Mouse (Mus musculus): ENCODE results near the gene 1700019N19Rik. TPM values are rescaled to one million over a fixed set of nuclear protein-coding genes. Genes with fewer than 3 reads are reported as not detected.

Gene 1700019N19Rik
- total RNA-seq (2022), result under 1 TPM in 1 of 4 experiments, not detected in 3; 0.28 TPM

GRCm38 (mm10) chr19:58794284-58794683 is at the start of gene 1700019N19Rik:
Gene 1700019N19Rik (minus strand): TSS chr19:58794461.
- DNase-seq, result no peak

GRCm38 (mm10) chr19:58843606-58844005 is 49.3 kb upstream of the 1700019N19Rik start:
- DNase-seq, result no peak

GRCm38 (mm10) chr19:58840721-58841271 is 46.5 kb upstream of the 1700019N19Rik start:
- no peak for DNase-seq

DNA sequence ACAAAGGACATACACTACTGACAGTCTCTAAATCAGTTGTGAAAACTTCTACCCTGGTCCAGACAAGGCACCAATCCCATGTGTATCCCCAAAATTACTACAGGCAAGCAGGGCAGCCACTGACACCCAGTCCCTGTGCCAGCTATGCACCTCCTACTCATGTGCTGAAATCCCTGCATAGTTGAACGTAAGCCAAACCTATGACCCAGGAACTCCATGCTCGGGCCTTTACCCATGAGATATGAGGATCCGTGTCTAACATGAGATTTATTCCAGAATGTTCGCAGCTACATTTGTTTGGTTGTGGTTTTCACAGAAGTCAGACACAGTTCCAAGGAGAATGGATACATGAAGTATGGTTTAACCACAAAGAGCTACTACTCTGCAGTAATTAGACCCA is 45.5 kb upstream of the 1700019N19Rik start:
- DNase-seq, result no peak

- no peak for DNase-seq
Measured at GRCm38 (mm10) chr19:58839345-58839744, 45.1 kb upstream of the 1700019N19Rik start.

DNA sequence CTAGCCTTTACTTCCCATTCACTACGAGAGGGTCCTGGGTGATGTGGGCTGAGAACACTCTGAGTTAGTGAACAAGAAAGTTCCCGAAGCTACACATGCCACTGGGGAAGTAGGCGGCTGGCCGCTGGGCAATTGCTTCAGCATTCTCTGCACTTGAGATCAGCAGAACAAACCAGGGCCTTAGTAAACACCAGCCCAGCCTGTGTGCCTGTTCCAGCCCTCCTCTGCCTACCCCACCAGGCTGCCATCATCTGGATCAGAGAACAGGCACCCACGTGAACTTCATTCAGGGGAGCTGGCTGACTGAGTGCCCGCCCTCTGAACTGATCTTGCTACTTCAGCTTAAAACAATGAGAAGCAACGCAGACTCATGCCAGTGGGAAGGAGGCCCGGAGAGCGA is 44.4 kb upstream of the 1700019N19Rik start:
- no peak for DNase-seq

DNA sequence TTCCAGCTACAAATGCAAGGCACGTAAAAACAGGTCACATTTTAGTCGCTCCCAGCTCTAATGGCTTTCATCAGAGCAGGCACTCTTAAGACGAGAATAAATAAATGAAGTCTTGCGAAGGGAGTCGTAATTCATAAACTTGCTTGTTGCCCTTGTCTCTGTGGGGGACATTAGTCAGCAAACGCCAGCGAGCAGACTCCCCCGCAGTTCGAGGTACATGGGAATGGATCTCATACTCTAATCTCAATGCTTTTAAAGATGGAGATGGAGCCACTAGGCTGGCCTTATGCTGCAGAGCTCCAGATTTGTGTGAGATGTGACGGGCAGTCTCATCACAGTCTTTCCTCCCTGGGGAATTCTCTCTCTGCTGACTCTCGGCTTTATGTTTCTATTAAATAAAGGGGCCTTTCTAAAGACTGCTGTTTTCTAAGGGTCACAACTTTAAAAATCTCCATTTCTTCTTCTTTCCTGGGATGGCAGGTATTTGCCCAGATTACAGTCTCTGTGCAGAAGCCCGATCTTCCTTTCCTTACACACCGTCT is 39.4 kb upstream of the 1700019N19Rik start:
- DNase-seq, result no peak

DNA sequence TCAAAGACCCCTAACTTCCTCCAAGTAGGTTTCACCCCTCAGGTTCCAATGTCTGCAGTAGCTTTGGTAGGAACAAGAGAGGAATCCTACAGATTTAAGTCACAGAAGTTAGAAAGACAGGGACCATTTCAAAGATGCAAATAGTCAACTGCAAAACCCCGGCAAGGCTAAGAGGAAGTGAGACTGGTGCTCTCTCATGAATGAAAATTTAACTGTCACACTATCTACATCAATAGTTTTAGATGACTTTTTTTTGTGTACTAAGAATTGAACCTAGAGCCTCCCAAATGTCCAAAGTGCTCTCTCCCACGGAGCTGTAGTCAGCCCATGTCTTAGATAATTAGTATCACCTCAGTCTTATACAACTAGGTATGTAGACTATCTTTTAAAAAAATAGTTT is 38.7 kb upstream of the 1700019N19Rik start:
- DNase-seq, result no peak

DNA sequence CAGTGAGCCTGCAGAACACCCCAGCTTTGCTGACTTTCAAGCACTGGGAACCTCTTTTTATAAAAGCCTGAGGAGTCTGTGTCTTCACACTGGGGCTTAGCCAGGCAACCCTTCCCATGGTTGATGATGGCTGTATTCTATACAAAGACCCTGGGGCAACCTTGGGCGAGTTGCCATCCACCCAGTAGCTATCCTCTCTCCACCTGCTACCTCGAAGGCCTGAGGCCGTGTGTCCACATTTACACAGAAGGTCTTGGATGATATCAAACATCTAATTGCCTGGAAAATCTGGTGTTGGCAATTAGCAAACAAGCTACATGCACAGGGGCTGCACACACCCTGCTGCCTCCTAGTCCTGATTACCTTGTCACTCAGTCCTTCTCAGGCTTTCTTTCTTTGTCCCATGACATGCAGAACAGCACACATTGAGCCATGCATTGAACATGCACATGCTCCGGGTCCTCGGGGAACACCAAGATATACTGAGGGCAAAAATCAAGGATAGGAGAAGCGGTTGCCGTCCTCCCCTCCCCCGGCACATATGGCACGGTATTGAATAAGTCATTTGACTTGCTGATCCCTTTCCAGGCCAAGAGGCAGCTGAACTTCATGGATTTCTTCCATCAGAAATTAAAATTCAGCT is 37.1 kb upstream of the 1700019N19Rik start:
- no peak for DNase-seq

DNA sequence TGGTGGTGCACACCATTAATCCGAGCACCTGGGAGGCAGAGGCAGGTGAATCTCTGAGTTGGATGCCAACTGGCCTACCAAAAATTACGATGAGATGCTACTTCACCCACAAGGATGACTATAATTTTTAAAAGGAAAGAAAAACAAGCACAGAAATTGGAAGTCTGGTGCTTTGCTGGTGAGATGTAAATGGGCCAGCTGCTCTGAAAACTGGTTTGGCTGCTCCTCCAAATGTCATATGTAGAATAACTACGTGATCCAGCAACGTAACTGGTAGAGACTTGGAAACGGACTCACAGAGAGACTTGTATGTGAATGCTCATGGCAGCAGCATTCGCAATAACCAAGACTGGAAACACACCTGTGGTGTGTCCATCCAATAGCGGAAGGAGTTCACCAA is 35.9 kb upstream of the 1700019N19Rik start:
- no peak for DNase-seq

GRCm38 (mm10) chr19:58829575-58829974 is 35.3 kb upstream of the 1700019N19Rik start:
- DNase-seq, result no peak

GRCm38 (mm10) chr19:58827656-58828055 is 33.4 kb upstream of the 1700019N19Rik start:
- no peak for DNase-seq

DNA sequence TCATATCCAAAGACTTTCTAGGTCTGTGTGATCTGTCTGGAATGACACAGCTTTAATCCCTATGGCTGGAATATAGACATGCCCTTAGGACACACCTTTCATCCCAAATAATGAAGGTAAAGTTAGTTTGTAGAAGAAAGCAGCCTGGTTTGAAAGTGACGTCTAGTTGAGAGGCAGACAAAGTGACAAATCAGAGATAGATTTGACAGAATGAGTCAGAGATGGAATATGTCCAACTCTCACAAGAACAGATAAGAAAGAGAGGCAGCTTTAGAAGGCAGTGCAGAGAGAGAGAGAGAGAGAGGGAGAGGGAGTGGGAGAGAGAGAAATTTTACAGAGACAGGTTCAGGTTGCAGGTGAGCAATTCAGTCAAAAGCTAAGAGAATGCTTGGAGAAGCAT is 30.1 kb upstream of the 1700019N19Rik start:
- DNase-seq, result no peak

- no peak for DNase-seq
Measured at GRCm38 (mm10) chr19:58823301-58823700, 29.0 kb upstream of the 1700019N19Rik start.

DNA sequence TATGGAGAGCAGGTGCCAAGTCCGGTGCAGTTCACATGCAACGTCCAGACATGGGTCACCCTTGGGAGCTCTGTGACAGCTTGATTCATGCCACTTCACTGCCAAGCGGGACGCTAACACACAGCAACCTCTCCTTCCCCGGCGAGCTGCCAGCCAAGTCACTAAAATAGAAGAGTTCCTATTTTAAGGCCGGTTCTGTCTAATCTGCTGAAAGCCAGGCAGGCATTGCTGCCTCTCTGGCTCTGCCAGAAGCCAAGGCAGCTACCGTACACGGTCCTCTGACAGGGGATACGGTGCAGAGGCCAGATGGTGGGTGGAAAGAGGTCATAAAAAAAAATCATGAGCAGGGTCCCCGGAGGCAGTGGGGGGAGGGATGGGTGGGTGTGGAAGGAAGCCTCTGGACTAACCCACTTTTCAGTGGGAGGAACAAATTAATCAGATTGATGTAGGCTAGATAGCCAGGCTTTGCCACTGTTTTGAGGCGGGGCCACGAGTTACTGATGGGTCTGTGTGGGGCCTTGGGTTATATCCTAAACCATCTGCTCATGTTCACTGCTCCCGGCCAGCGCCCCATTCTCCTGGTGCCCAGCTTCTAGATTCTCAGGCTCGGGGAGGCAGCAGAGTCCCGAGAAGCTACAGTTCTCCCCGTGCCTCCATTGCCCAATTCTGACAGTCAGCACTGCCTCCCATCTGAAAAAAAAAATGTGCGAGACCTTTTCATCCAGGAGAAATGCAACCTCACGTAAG is 28.4 kb upstream of the 1700019N19Rik start:
- peak; percentile 89 for DNase-seq

DNA sequence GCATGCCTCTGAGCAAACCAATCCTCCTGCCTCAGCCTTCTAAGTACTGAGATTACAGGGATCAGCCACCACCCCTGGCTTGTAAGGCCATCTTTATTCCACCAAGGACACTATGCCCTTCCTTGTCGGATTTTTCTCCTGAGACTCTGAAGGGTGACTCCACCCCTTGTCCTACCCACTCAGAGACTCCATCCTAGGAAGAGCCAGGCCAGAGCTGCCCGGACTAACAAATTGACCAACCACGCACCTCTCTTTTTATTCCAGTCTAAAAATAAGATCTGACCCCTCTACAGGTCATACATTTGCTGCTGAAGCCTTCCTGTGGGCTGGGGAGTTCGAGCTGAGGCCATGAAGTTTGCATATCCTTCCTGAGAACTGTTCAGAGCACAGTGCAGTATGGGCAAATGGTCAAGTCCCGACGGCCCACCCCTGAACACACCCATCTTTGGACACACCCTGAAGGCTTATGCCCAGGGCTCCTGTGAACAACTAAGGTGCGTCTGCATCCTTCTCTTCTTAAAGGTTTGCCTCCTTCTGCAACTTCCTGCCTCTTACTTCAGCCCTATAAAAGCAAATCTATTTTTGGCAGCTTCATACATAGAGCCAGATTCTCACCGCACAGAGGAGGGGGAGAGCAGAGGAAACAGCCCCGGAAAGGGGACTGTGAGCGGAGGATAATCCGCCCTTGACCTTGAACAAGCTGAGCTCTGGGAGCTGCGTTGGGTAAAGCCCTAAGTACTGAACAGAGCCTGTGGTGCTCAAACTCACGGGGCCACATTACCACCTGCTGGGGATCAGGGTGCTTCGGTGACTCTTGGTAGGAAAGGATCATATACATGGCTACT is 24.5 kb upstream of the 1700019N19Rik start:
- no peak for DNase-seq

- no peak for DNase-seq
Measured at GRCm38 (mm10) chr19:58817398-58817797, 23.1 kb upstream of the 1700019N19Rik start.

DNA sequence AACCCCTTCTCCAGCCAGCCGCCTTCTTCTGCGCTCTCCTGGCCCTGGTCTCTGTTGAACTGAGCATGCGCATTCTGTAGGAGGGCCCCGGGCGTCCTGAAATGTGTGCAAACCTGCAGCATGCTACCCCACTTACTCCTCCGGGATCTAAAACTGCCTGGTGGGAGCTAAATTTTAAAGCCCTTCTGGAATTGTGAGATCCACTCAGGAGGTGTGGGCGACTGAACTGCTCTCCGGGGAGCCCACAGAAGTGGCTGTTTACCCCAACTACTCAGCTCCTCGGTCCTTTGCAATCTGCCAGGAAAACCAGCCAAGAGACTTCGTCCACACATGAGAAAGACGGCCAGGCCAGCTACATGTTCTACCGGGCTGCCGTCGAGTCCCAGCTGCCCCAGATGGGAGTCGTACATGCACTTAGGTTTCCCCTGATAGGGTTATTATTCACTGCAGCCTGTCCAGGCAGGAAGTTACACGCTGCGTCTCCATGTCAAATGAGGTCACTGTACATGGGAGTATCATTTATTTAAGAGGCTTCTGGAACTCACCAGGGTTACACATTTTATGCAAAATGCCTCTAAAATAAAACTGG is 22.3 kb upstream of the 1700019N19Rik start:
- DNase-seq, result no peak

GRCm38 (mm10) chr19:58815179-58815922 is 21.1 kb upstream of the 1700019N19Rik start:
- no peak for DNase-seq

GRCm38 (mm10) chr19:58810536-58810935 is 16.3 kb upstream of the 1700019N19Rik start:
- peak; percentile 87 for DNase-seq

DNA sequence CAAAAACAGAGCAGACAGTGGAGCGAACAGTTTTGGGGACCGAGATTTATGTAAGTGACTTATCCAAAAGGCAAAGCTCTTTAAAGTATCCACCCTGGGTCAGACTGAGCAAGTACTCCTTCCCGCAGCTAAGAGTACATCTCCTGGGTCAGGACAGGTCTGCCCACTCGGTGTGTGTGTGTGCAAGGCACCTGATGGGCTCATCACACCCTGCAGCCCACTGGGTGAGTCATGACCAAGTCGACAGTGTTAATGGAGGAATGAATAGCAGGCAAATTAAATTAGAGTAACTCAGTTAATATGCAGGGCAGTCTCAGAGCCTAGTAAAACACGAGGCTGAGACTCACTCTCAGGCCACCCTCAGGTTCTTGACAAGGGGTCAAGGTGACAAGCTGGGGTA is 14.6 kb upstream of the 1700019N19Rik start:
- no peak for DNase-seq

Measured in adrenal gland, adult 8-10 months (tissue).